Mouse (Mus musculus) heart, adult 2 months (tissue): ENCODE measurements at regions not wholly inside any gene's neighbourhood (a gene's known extent, or its start where the extent isn't known, plus 50 kb on each side); places are given as distances from the start of the nearest gene placed in this dataset.

Source experiments
- DNase-seq, 2 experiments: peaks; one replicate each; pipeline ENCODE4 v3.0.0; 2021
- H3K27ac ChIP-seq: fragments of 200-600 bp; 2 replicates; pipeline ENCODE4 v1.8.1; 2022
- H3K27me3 ChIP-seq: fragments of 200-500 bp; 2 replicates; pipeline ENCODE4 v1.6.1; 2012; ENCODE audit warnings: mild to moderate bottlenecking, low read length, inconsistent platforms, mixed read lengths; ENCODE audit not compliant: control insufficient read depth, insufficient read depth
- H3K36me3 ChIP-seq: fragments of 200-500 bp; 2 replicates; pipeline ENCODE4 v1.6.1; 2012; ENCODE audit warnings: low read length, inconsistent platforms; ENCODE audit not compliant: control insufficient read depth, insufficient read depth
- H3K4me1 ChIP-seq: fragments of 200-500 bp; 2 replicates; pipeline ENCODE4 v1.6.1; 2011; ENCODE audit warnings: low read length; ENCODE audit not compliant: control insufficient read depth, insufficient read depth
- H3K4me3 ChIP-seq: fragments of 200-600 bp; 2 replicates; pipeline ENCODE4 v1.8.1; 2022
- H3K79me2 ChIP-seq: fragments of 200-500 bp; replicated peaks from 2 replicates; pipeline ENCODE4 v1.6.1; 2012; ENCODE audit warnings: mild to moderate bottlenecking, inconsistent platforms, low read length, moderate library complexity, mixed read lengths; ENCODE audit not compliant: control insufficient read depth, insufficient read depth
- H3K9ac ChIP-seq: fragments of 200-500 bp; 2 replicates; pipeline ENCODE4 v1.6.1; 2012; ENCODE audit warnings: low read depth, mild to moderate bottlenecking, control low read depth, inconsistent platforms, low read length, mixed read lengths
- CTCF ChIP-seq: fragments of 200-600 bp; IDR thresholded peaks from 2 replicates; pipeline ENCODE4 v1.8.1; 2022; ENCODE audit warnings: antibody characterized with exemption, mild to moderate bottlenecking, moderate library complexity
- EP300 ChIP-seq: fragments of 200-500 bp; IDR thresholded peaks from 2 replicates; pipeline ENCODE4 v1.6.1; 2011; ENCODE audit warnings: low read depth, low read length, control low read depth; ENCODE audit not compliant: insufficient read depth
- POLR2A ChIP-seq: fragments of 200-500 bp; IDR thresholded peaks from 2 replicates; pipeline ENCODE4 v1.6.1; 2011; ENCODE audit warnings: mild to moderate bottlenecking, low read depth, low read length, control low read depth; ENCODE audit not compliant: insufficient read depth
- WGBS: fragments of 180-500 bp; shearing (Covaris S2); methylation state at CpG from one replicate; pipeline ENCODE4 v1.1.7; 2018; 5-methylcytosine and 5-hydroxymethylcytosine counted together
- intact Hi-C: fragments of 180-260 bp; cut with DNase I; formaldehyde crosslinking; loops from one replicate; pipeline ENCODE4 v1.15.1; 2025

GRCm38 (mm10) chr10:19412926-19413325, 56.6 kb downstream of the Olig3 start:
- Histone ChIP-seq H3K9ac (no peak overlapping the region), H3K27me3 (no peaks in the 10 kb centered on the region), H3K79me2 (no peaks in the 10 kb centered on the region), H3K4me1 (no peaks in the 10 kb centered on the region), H3K36me3 (no peaks in the 10 kb centered on the region), H3K4me3 (no peak overlapping the region), H3K27ac (no peak overlapping the region)
- no peak for DNase-seq
- whole genome bisulfite sequencing = 55% methylated on average over 2 of the region's 2 CpGs
- TF ChIP-seq CTCF (peak; percentile 17; the same call in 1 of the 2 replicates), EP300 (no peak)
- intact Hi-C loops = no loop called here

GRCm38 (mm10) chr10:19413935-19414334, 57.6 kb downstream of the Olig3 start:
- WGBS = 60% methylated on average over 5 of the region's 5 CpGs
- intact Hi-C loops = no loop called here
- Histone ChIP-seq H3K9ac (no peak overlapping the region), H3K4me1 (no peaks in the 10 kb centered on the region), H3K27me3 (no peaks in the 10 kb centered on the region), H3K4me3 (no peak overlapping the region), H3K27ac (no peak overlapping the region), H3K36me3 (no peaks in the 10 kb centered on the region), H3K79me2 (no peaks in the 10 kb centered on the region)
- no peak for DNase-seq
- no peak for TF ChIP-seq EP300
- TF ChIP-seq POLR2A = no peak
- no peak for TF ChIP-seq CTCF

- no peaks in the 10 kb centered on the region for H3K36me3 ChIP-seq
- intact Hi-C loops = no loop called here
- 65% methylated on average over 5 of the region's 5 CpGs for WGBS
- H3K9ac ChIP-seq = no peak overlapping the region
- no peaks in the 10 kb centered on the region for H3K79me2 ChIP-seq
- H3K27ac ChIP-seq = no peak overlapping the region
- H3K4me1 ChIP-seq = no peaks in the 10 kb centered on the region
- no peak for DNase-seq
- TF ChIP-seq EP300 (no peak), CTCF (no peak), POLR2A (no peak)
- no peaks in the 10 kb centered on the region for H3K27me3 ChIP-seq
- H3K4me3 ChIP-seq = no peak overlapping the region
Measured at GRCm38 (mm10) chr10:19414834-19415233, 58.5 kb downstream of the Olig3 start.

- Histone ChIP-seq H3K79me2 (no peaks in the 10 kb centered on the region), H3K9ac (no peak overlapping the region), H3K27me3 (no peaks in the 10 kb centered on the region), H3K27ac (no peak overlapping the region), H3K4me3 (no peak overlapping the region), H3K4me1 (no peaks in the 10 kb centered on the region), H3K36me3 (no peaks in the 10 kb centered on the region)
- TF ChIP-seq EP300 = no peak
- no peak for TF ChIP-seq POLR2A
- no peak for TF ChIP-seq CTCF
- DNase-seq = no peak
- 70% methylated on average over 1 of the region's 1 CpGs for WGBS
- intact Hi-C loops = no loop called here
Measured at GRCm38 (mm10) chr10:19424030-19424429, 67.7 kb downstream of the Olig3 start.

- intact Hi-C loops = no loop called here
- 82% methylated on average over 3 of the region's 3 CpGs for WGBS
- no peak overlapping the region for H3K4me3 ChIP-seq
Measured at GRCm38 (mm10) chr10:19424961-19425360, 68.6 kb downstream of the Olig3 start.

GRCm38 (mm10) chr10:19426835-19427234, 70.5 kb downstream of the Olig3 start:
- H3K9ac ChIP-seq = no peak overlapping the region
- no peak overlapping the region for H3K27ac ChIP-seq
- DNase-seq = no peak
- WGBS = 85% methylated on average over 3 of the region's 3 CpGs
- H3K36me3 ChIP-seq = no peaks in the 10 kb centered on the region
- no peak overlapping the region for H3K4me3 ChIP-seq
- intact Hi-C loops = no loop called here
- H3K4me1 ChIP-seq = no peaks in the 10 kb centered on the region
- H3K79me2 ChIP-seq = no peaks in the 10 kb centered on the region
- H3K27me3 ChIP-seq = no peaks in the 10 kb centered on the region
- no peak for TF ChIP-seq POLR2A
- no peak for TF ChIP-seq EP300
- TF ChIP-seq CTCF = no peak

More at GRCm38 (mm10) chr10:19424961-19425360, 68.6 kb downstream of the Olig3 start:
- TF ChIP-seq EP300 = no peak
- no peak for TF ChIP-seq CTCF
- TF ChIP-seq POLR2A = no peak
- H3K27ac ChIP-seq = no peak overlapping the region
- H3K9ac ChIP-seq = no peak overlapping the region
- H3K79me2 ChIP-seq = no peaks in the 10 kb centered on the region
- no peak for DNase-seq
- H3K27me3 ChIP-seq = no peaks in the 10 kb centered on the region
- no peaks in the 10 kb centered on the region for H3K4me1 ChIP-seq
- no peaks in the 10 kb centered on the region for H3K36me3 ChIP-seq
